Mouse (Mus musculus): ENCODE data around the gene Pibf1. TPM values are rescaled to one million over a fixed set of nuclear protein-coding genes. Genes with fewer than 3 reads are reported as not detected.

Gene Pibf1
- polyA plus RNA-seq, 1 experiment: 2.5 TPM

- Histone ChIP-seq H3K27me3 (ENCODE audit: control insufficient read depth, insufficient read depth, insufficient read length) (no peaks in the 10 kb centered on the region), H3K79me2 (ENCODE audit: control insufficient read depth, insufficient read depth) (no peaks in the 10 kb centered on the region), H3K4me3 (ENCODE audit: insufficient read depth, poor library complexity, severe bottlenecking) (no peak overlapping the region), H3K36me3 (ENCODE audit: control insufficient read depth, insufficient read depth) (peaks cover 26% of the 10 kb centered on the region), H3K79me3 (ENCODE audit: low read depth) (no peaks in the 10 kb centered on the region), H3ac (ENCODE audit: control insufficient read depth, insufficient read length, low read depth) (no peak overlapping the region)
- TF ChIP-seq CTCF (IDR thresholded peaks at IDR 0.05; ENCODE audit: control insufficient read depth, insufficient read depth, insufficient read length): no peak
- no peak for TF ChIP-seq MYOG (IDR thresholded peaks at IDR 0.05; ENCODE audit: control insufficient read depth, extremely low read depth, insufficient read length)
- TF ChIP-seq CEBPB (IDR thresholded peaks at IDR 0.05; ENCODE audit: low read depth): no peak
- TF ChIP-seq USF1 (IDR thresholded peaks at IDR 0.05; ENCODE audit: low read depth): no peak
- no peak for TF ChIP-seq MYOD1 (IDR thresholded peaks at IDR 0.05; ENCODE audit: control insufficient read depth, insufficient read length, low read depth)
- TF ChIP-seq MAX (IDR thresholded peaks at IDR 0.05): no peak
- TF ChIP-seq FOSL1 (IDR thresholded peaks at IDR 0.05; ENCODE audit: insufficient read depth, low read length, poor library complexity, severe bottlenecking): no peak
Measured at GRCm38 (mm10) chr14:99146841-99147240, 47.6 kb downstream of the Pibf1 start.

- H3K36me3 ChIP-seq (ENCODE audit: control insufficient read depth, insufficient read depth): peaks cover 36% of the 10 kb centered on the region
- H3ac ChIP-seq (ENCODE audit: control insufficient read depth, insufficient read length, low read depth): no peak overlapping the region
- no peaks in the 10 kb centered on the region for H3K27me3 ChIP-seq (ENCODE audit: control insufficient read depth, insufficient read depth, insufficient read length)
Measured at GRCm38 (mm10) chr14:99152683-99153082, 53.5 kb downstream of the Pibf1 start.

GRCm38 (mm10) chr14:99159940-99160339 is 60.7 kb downstream of the Pibf1 start:
- Histone ChIP-seq H3K79me2 (ENCODE audit: control insufficient read depth, insufficient read depth) (no peaks in the 10 kb centered on the region), H3K36me3 (ENCODE audit: control insufficient read depth, insufficient read depth) (peaks cover 30% of the 10 kb centered on the region), H3K4me3 (ENCODE audit: insufficient read depth, poor library complexity, severe bottlenecking) (no peak overlapping the region), H3ac (ENCODE audit: control insufficient read depth, insufficient read length, low read depth) (no peak overlapping the region), H3K27me3 (ENCODE audit: control insufficient read depth, insufficient read depth, insufficient read length) (no peaks in the 10 kb centered on the region), H3K79me3 (ENCODE audit: low read depth) (no peaks in the 10 kb centered on the region)
- no peak for TF ChIP-seq USF1 (IDR thresholded peaks at IDR 0.05; ENCODE audit: low read depth)
- TF ChIP-seq CTCF (IDR thresholded peaks at IDR 0.05; ENCODE audit: control insufficient read depth, insufficient read depth, insufficient read length): no peak
- no peak for TF ChIP-seq MYOD1 (IDR thresholded peaks at IDR 0.05; ENCODE audit: control insufficient read depth, insufficient read length, low read depth)
- no peak for TF ChIP-seq FOSL1 (IDR thresholded peaks at IDR 0.05; ENCODE audit: insufficient read depth, low read length, poor library complexity, severe bottlenecking)
- TF ChIP-seq MYOG (IDR thresholded peaks at IDR 0.05; ENCODE audit: control insufficient read depth, extremely low read depth, insufficient read length): no peak
- no peak for TF ChIP-seq MAX (IDR thresholded peaks at IDR 0.05)
- no peak for TF ChIP-seq CEBPB (IDR thresholded peaks at IDR 0.05; ENCODE audit: low read depth)

More at GRCm38 (mm10) chr14:99152683-99153082, 53.5 kb downstream of the Pibf1 start:
- no peaks in the 10 kb centered on the region for H3K79me3 ChIP-seq (ENCODE audit: low read depth)
- H3K79me2 ChIP-seq (ENCODE audit: control insufficient read depth, insufficient read depth): no peaks in the 10 kb centered on the region
- H3K4me3 ChIP-seq (ENCODE audit: insufficient read depth, poor library complexity, severe bottlenecking): no peak overlapping the region
- TF ChIP-seq USF1 (IDR thresholded peaks at IDR 0.05; ENCODE audit: low read depth) (no peak), MYOG (IDR thresholded peaks at IDR 0.05; ENCODE audit: control insufficient read depth, extremely low read depth, insufficient read length) (no peak), CTCF (IDR thresholded peaks at IDR 0.05; ENCODE audit: control insufficient read depth, insufficient read depth, insufficient read length) (no peak), CEBPB (IDR thresholded peaks at IDR 0.05; ENCODE audit: low read depth) (no peak), FOSL1 (IDR thresholded peaks at IDR 0.05; ENCODE audit: insufficient read depth, low read length, poor library complexity, severe bottlenecking) (no peak), MYOD1 (IDR thresholded peaks at IDR 0.05; ENCODE audit: control insufficient read depth, insufficient read length, low read depth) (no peak), MAX (IDR thresholded peaks at IDR 0.05) (no peak)

GRCm38 (mm10) chr14:99163051-99163450 is 63.8 kb downstream of the Pibf1 start:
- Histone ChIP-seq H3K36me3 (ENCODE audit: control insufficient read depth, insufficient read depth) (peaks cover 3% of the 10 kb centered on the region), H3K79me2 (ENCODE audit: control insufficient read depth, insufficient read depth) (no peaks in the 10 kb centered on the region)
- TF ChIP-seq CTCF (IDR thresholded peaks at IDR 0.05; ENCODE audit: control insufficient read depth, insufficient read depth, insufficient read length) (no peak), MAX (IDR thresholded peaks at IDR 0.05) (no peak), MYOD1 (IDR thresholded peaks at IDR 0.05; ENCODE audit: control insufficient read depth, insufficient read length, low read depth) (no peak), CEBPB (IDR thresholded peaks at IDR 0.05; ENCODE audit: low read depth) (no peak), USF1 (IDR thresholded peaks at IDR 0.05; ENCODE audit: low read depth) (no peak), MYOG (IDR thresholded peaks at IDR 0.05; ENCODE audit: control insufficient read depth, extremely low read depth, insufficient read length) (no peak), FOSL1 (IDR thresholded peaks at IDR 0.05; ENCODE audit: insufficient read depth, low read length, poor library complexity, severe bottlenecking) (no peak)

GRCm38 (mm10) chr14:99174138-99174745 is 75.0 kb downstream of the Pibf1 start:
- Histone ChIP-seq H3K36me3 (ENCODE audit: control insufficient read depth, insufficient read depth) (peaks cover 2% of the 10 kb centered on the region), H3K4me3 (ENCODE audit: insufficient read depth, poor library complexity, severe bottlenecking) (no peak overlapping the region), H3K79me2 (ENCODE audit: control insufficient read depth, insufficient read depth) (no peaks in the 10 kb centered on the region), H3K27me3 (ENCODE audit: control insufficient read depth, insufficient read depth, insufficient read length) (no peaks in the 10 kb centered on the region), H3K79me3 (ENCODE audit: low read depth) (no peaks in the 10 kb centered on the region), H3ac (ENCODE audit: control insufficient read depth, insufficient read length, low read depth) (no peak overlapping the region)
- no peak for TF ChIP-seq CEBPB (IDR thresholded peaks at IDR 0.05; ENCODE audit: low read depth)
- no peak for TF ChIP-seq USF1 (IDR thresholded peaks at IDR 0.05; ENCODE audit: low read depth)
- no peak for TF ChIP-seq MAX (IDR thresholded peaks at IDR 0.05)
- no peak for TF ChIP-seq MYOD1 (IDR thresholded peaks at IDR 0.05; ENCODE audit: control insufficient read depth, insufficient read length, low read depth)
- TF ChIP-seq MYOG (IDR thresholded peaks at IDR 0.05; ENCODE audit: control insufficient read depth, extremely low read depth, insufficient read length): no peak
- no peak for TF ChIP-seq CTCF (IDR thresholded peaks at IDR 0.05; ENCODE audit: control insufficient read depth, insufficient read depth, insufficient read length)
- TF ChIP-seq FOSL1 (IDR thresholded peaks at IDR 0.05; ENCODE audit: insufficient read depth, low read length, poor library complexity, severe bottlenecking): no peak

More at GRCm38 (mm10) chr14:99163051-99163450, 63.8 kb downstream of the Pibf1 start:
- no peaks in the 10 kb centered on the region for H3K27me3 ChIP-seq (ENCODE audit: control insufficient read depth, insufficient read depth, insufficient read length)
- no peak overlapping the region for H3ac ChIP-seq (ENCODE audit: control insufficient read depth, insufficient read length, low read depth)
- no peaks in the 10 kb centered on the region for H3K79me3 ChIP-seq (ENCODE audit: low read depth)
- H3K4me3 ChIP-seq (ENCODE audit: insufficient read depth, poor library complexity, severe bottlenecking): no peak overlapping the region
